Mouse (Mus musculus) cerebellum, adult 2 months (tissue): ENCODE results near the gene Drd1. TPM values are rescaled to one million over a fixed set of nuclear protein-coding genes. Genes with fewer than 3 reads are reported as not detected.

Experiments used
- DNase-seq, 2 experiments: peaks; one replicate each; pipeline ENCODE4 v3.0.0; 2021
- H3K27ac ChIP-seq: fragments of 200-500 bp; 2 replicates; pipeline ENCODE4 v1.5.1; 2012; ENCODE audit warnings: low read length, control low read depth, inconsistent platforms; ENCODE audit not compliant: insufficient read depth
- H3K27me3 ChIP-seq: fragments of 200-500 bp; 2 replicates; pipeline ENCODE4 v1.6.1; 2012; ENCODE audit warnings: inconsistent platforms, mild to moderate bottlenecking, low read length, moderate library complexity; ENCODE audit not compliant: control insufficient read depth, insufficient read depth
- H3K4me1 ChIP-seq: fragments of 200-500 bp; 2 replicates; pipeline ENCODE4 v1.6.1; 2011; ENCODE audit warnings: low read length; ENCODE audit not compliant: control insufficient read depth, insufficient read depth
- H3K4me3 ChIP-seq: fragments of 200-500 bp; replicated peaks from 2 replicates; pipeline ENCODE3; 2011; ENCODE audit warnings: mild to moderate bottlenecking, low read depth, low read length, control low read depth; ENCODE audit not compliant: insufficient read depth
- CTCF ChIP-seq: fragments of 200-500 bp; IDR thresholded peaks from 2 replicates; pipeline ENCODE4 v1.5.1; 2011; ENCODE audit warnings: low read depth, mild to moderate bottlenecking, control low read depth, low read length, moderate library complexity, borderline replicate concordance; ENCODE audit not compliant: insufficient read depth
- POLR2A ChIP-seq: fragments of 200-500 bp; IDR thresholded peaks from 2 replicates; pipeline ENCODE4 v1.6.1; 2011; ENCODE audit warnings: low read length, control low read depth, borderline replicate concordance; ENCODE audit not compliant: insufficient read depth
- WGBS: fragments of 180-500 bp; shearing (Covaris S2); methylation state at CpG from one replicate; pipeline ENCODE4 v1.1.7; 2018; 5-methylcytosine and 5-hydroxymethylcytosine counted together
- polyA plus RNA-seq: library from polyadenylated mRNA; depleted of rRNA; stranded (reverse); fragments of >200 nt; gene quantifications from 2 replicates; pipeline ENCODE4 v1.2.3, GENCODE M21; 2012; rRNA removed

The Drd1 gene
- polyA plus RNA-seq, 1 experiment: 0.57 TPM

GRCm38 (mm10) chr13:54008716-54009115, 46.8 kb downstream of the Drd1 start:
- no peak for DNase-seq
- Histone ChIP-seq H3K27ac (no peak overlapping the region), H3K27me3 (no peaks in the 10 kb centered on the region), H3K4me1 (no peaks in the 10 kb centered on the region), H3K4me3 (no peak overlapping the region)
- TF ChIP-seq POLR2A (no peak), CTCF (no peak)
- 41% methylated on average over 4 of the region's 4 CpGs for WGBS

Other genes with a start within 250 kb of the Drd1 start
- gene Sfxn1, start 16.2 kb upstream of the Drd1 start, polyA plus RNA-seq: 32.2 and 32.9 TPM in 2 replicates
- gene Hrh2, start 136.4 kb upstream of the Drd1 start, polyA plus RNA-seq: 5.3 and 6.5 TPM in 2 replicates